Mouse (Mus musculus): Measurements from ENCODE around the gene Sptbn2.

The Sptbn2 gene

DNA sequence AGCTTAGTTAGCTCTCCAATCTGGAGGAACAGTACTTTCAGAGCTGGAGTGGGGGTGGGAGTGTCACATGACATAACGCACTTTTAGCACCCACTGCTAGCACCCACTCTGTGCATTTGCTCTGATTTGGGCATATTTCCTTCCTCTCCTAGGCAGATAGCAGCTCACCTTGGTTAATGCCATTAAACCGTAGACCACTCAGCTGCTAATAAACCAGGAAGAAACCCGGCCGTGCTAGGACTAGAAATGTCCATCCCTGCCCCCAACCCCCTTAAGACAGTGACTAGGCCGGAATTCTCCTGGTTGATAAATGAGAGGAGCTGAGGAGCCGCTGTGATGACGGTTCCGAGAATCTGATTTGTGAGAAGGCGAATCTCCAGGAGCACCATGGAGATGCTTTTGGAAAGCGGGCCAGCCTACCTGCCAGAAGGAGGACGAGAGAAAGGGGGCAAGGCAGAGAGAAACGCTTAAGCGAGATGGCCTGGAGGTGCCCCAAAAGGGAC lies at the start of gene Sptbn2:
Sptbn2 (plus strand) TSS at position 70 of the 503 bp plus-strand sequence.
- no peak for DNase-seq (ENCODE audit: low read depth, low spot score)

DNA sequence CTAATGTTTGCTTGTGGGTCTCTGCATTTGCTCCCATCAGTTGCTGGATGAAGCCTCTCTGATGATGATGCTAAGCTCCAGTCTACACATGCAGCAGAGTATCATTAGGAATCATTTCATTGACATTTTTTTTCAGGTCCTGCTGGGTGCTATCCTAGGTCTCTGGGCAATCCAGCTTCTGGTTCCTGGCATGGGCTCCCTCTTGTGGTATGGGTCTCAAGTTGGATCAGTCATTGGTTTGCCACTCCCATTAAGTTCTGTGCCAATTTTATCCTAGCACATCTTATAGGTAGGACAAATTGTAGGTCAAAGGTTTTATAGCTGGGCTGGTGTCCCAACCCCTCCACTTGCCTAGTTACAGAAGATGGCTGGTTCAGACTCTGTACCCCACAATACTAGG lies 44.2 kb upstream of the Sptbn2 start:
- no peak for DNase-seq (ENCODE audit: low read depth, low spot score)

DNA sequence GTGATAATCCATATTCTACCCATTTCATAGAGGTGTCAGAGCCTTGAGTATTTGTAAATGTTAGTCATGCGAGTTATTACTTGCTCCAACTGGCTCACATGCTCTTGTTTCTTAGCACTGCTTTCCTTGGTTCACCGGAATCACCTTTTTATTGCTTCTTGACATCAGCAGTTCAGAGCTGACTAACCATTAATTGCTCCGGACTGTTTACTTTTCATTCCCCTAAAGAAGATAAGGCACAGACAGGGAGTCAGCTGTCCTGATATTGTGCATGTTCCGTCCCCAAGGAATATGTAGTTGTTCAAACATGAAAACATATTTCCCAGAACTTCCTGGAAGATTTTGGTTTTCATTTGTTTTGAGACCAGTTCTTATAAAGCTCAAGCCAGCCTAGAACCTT lies 40.2 kb upstream of the Sptbn2 start:
- DNase-seq (ENCODE audit: low read depth, low spot score), result no peak

DNA sequence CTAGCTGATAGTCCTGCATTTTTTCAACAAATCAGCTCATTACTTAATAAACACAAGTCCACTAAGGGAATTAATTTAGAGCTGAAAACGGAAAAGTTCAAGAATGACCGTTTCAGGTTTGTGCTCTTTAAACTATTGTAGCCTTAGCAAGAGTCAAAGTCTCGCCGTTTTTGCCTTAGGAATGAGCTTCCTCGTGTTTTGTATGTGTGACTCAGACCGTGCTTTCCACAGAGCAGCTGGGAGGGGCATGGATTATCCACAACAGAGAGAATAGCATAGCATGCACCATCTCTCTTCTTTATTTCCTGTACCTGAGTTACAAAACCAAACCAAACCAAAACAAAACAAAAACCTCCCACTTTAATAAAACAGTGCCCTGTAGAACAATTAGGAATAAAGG lies 38.6 kb upstream of the Sptbn2 start:
- no peak for DNase-seq (ENCODE audit: low read depth, low spot score)

DNA sequence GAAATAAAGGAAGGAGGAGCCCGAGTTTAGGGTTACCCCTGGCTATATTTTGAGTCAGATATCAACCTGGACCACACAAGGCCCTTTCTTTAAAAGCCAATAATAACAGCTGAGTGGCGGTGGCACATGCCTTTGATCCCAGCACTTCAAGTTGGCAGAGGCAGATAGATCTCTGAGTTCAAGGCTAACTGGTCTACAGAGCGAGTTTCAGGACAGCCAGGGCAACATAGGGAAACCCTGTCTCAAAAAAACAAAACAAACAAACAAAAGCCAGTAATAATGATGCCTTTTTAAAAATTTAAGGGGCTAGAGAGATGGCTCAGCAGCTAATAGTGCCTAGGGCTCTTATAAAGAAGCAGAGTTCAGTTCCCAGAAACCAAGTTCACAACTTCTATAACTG lies 16.6 kb upstream of the Sptbn2 start:
- no peak for DNase-seq (ENCODE audit: low read depth, low spot score)

DNA sequence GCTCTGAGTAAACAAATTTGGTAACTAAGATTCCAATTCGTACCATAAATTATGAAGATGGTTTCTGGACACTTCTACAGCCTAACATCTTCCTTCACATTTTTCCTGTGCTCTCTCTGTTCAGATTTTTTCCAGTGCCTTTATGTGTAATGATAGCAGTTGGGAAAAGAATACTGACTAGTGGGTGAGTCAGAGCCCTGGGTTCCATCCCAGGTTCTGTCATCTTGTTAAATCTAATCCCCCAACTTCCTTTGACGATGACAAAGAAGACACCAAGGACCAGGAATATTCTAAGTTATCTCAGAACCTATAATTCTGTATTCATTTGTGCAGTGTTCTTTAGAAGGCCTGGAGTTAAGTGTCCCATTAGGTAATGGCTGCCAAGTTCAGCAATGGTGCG lies 13.8 kb upstream of the Sptbn2 start:
- no peak for DNase-seq (ENCODE audit: low read depth, low spot score)

DNA sequence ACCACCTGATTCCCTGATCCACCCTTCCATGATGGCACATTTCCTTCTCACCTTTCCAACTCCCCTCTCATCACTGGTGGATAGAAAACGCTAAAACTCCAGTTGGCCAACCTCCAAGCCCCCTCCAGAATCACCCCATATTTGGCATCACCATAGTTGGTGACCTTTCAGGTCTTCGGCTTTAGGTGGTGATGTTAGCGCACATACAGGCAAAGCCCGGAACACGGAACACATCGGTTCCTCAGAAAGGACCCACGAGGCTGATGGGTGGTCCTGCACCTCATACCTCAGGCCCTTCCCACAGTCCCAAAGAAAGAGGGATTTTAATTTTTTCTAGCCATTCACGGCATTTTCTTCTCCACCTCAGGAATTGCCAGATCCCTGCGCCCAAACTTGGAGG lies 13.2 kb upstream of the Sptbn2 start:
- DNase-seq (ENCODE audit: low read depth, low spot score), result no peak

DNA sequence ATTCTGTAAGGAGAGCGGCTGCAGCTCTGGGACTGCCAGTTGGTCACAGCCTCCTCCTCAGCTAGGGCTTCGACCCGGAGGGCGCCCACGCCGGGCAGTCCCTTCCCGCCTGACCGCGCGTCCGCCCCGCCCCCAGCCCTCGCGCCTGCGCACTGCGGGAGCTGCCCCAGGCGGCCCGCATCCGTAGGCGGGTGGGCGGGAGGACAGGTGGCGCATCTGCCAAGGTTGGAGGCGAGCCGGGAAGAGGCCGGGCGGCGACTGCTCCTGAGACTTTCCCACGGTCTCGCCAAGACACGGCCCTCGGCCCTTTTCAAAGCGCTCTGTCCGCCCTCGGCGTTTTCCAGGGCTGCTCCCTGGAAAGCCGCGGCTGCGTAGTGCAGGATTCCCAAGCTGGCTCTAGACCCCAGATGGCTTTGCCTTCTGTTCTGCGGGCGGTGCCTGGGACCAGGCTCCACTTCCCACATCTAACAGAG lies 12.7 kb upstream of the Sptbn2 start, which contains the start of gene Gm960:
Gm960 (minus strand) TSS at position 464 of the 473 bp plus-strand sequence.
- DNase-seq (ENCODE audit: low read depth, low spot score), result peak; percentile 56

DNA sequence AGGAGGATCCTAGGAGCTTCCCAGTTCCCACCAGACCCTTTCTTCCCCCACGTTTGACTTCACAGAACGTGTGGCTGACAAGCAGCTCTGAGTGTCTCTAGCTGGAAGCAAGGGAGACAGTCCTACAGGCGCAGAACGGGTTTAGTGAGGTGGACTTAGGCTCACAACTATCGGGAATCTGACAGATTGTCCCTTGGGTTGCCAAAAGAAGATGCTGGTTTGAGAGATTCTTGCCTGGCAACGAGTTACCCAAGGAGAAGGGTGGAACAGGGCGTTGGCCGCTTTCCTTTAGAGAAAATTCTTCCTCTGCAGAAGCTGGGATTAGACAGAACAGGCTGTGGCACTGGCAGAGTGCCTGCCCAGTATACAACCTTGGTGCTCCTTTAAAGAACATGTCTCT lies 12.1 kb upstream of the Sptbn2 start:
- DNase-seq (ENCODE audit: low read depth, low spot score), result no peak

DNA sequence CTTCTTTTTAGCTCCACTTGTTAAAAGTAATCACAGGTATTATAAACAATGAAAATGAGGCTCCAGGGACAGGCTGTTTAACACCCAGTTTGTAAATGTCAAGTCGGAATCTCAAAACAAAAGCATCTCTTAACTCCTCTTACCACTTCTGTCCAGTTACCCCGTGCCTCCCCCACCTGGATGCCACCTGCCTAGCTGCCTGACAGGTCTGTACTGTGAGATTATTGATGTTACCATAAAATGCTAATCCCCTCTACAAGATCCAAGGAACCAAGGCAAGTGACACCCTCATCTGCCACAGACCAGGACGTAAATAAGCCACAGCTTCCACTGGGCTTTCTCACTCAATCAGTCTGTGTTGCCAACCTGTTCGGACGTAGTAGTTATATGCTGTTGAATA lies 11.1 kb upstream of the Sptbn2 start:
- no peak for DNase-seq (ENCODE audit: low read depth, low spot score)

DNA sequence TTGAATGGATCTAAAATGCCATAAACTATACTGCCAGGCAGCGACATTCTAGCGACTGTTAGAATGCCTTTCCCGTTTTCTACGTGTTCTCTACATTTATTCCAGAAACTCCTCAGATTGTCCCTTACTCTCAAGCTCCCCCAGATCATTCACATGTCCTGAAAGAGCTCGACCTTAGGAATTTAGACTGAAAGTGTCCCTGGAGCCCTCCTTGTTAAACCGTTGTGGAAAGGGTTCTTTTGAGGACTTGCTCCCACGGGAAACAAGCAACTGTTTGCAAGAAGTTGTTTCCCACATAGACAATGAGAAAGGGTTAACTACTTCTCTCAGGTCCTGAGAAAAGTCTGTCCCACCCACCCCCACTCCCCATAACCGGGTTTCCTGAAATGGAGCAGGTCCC lies 10.3 kb upstream of the Sptbn2 start:
- no peak for DNase-seq (ENCODE audit: low read depth, low spot score)

DNA sequence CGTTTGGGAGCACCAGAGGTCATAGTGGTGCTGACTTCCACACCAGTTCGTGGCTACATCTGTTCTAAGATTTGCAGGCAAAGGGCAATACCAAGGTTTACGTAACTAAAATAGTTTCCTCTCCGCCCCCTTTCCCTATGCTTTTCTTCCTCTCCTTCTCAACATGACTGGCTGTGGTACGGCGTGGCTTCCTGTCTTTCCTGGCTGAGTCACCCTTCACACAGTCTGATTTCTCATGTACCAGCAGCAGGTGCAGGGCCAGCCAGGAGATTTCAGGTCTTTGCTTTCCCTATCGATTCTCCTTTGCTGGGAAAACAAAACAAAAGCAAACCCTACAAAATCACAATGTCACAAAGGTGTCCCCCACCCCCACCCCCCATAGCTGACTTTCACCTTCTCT lies 9.7 kb upstream of the Sptbn2 start:
- DNase-seq (ENCODE audit: low read depth, low spot score), result no peak

DNA sequence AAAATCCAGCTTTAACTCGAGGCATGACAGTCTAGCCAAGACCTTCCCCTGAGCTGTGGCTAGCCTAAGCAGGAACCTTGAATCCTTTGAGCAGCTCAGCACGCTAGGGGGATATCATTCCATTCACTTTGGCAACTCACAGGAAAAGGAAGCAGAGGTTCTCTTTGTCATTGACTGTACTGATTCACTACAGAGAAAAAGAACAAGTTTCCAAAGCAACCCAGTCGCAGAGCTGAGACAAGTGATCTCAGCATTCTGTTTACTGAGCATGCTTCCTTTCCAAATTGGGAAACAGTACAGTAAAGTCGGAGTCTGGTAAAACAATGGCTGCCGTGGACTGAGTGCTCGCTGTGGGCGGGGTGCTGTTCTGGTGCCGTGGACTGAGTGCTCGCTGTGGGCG lies 2.2 kb upstream of the Sptbn2 start:
- no peak for DNase-seq (ENCODE audit: low read depth, low spot score)

DNA sequence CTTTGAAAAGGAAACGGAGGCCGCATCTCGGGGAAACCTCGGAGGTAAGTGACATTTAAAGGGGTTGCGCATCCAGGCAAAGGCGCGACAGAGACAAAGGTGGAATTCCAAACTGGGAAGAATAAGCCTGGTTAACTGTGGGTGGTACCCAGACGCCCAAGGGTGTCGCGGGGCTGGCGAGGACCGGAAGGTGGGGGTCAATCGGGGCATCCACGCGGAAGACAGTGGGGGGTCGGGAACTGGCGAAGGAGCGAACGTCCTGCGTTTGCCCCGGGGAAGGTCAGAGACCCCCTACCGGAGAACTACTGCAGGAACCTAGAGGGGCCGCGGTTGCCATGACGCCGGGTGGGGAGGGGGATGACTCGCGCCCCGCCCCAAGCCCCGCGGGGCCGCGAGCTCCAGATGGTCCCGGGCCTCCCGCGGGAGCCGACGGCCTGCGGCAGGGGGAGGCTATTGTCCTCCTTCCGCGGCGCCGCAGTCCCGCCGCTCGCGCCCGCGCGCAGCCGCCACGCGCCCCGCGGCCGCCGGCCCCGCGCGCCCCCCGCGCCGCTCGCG lies 711 bp downstream of the Sptbn2 start:
- no peak for DNase-seq (ENCODE audit: low read depth, low spot score)

DNA sequence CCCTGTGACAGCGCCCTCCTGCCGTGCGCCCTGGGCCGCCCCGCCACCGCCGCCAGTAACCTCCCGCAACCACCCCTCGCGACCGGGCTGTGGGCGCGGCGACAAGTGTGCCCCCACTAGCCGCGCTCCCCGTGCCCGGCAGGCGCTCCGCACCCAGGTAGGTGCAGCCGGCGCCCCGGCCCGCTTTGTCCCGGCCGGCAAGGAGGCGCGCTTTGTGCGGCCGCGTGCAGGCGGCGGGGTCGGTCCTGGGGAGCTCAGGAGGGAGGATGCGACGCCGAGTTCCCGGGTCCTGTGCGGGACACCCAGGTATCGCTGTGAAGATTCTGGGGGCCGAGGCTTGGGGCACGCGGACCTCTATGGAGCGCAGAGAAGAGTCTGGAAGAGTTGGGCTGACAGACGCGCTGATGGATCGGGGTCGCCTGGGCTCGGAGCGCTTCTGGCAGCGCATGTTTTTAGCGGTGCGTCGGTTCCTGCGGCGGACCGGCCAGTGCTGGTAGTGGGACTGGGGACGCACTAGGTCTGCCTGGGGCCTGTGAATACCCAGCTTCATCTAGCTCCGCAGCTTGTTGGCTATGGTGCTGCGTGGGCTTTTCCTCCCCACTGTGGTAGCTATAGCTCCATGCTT lies 1.3 kb downstream of the Sptbn2 start:
- no peak for DNase-seq (ENCODE audit: low read depth, low spot score)

DNA sequence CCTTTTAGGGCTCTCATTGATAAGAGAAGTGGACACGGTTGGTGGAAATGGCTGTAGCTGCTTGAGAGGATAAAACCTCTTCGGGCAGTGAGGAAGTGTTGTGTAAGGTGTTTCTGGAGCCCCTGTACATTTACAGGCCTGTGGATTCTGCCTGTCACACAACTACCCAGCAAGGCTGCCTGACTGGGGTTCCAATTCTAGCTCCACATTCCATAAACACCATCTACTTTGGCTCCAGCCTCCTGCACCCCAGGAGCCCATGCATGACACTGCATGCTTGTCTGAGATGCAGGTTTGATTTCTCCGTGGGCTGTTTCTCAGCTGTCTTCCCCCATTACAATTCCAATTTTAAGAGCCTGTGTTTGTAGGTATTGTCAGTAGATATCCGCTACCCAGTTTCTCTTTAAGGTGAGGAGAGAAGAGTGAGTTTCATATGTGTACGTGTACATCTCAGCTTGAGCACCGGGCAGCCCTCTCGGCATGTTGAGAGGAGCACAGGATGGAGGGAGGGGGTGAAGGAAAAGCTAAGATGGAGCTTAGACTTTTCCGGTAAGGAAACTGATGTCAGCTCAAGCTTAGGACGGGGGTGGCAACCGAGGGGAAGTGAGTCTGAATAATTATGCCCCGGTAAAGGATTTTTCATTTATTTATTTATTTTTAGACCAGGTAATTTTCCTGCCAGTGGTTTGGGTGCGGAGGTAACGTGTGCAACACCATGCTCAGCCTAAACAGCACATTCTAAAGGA lies 2.0 kb downstream of the Sptbn2 start:
- no peak for DNase-seq (ENCODE audit: low read depth, low spot score)

DNA sequence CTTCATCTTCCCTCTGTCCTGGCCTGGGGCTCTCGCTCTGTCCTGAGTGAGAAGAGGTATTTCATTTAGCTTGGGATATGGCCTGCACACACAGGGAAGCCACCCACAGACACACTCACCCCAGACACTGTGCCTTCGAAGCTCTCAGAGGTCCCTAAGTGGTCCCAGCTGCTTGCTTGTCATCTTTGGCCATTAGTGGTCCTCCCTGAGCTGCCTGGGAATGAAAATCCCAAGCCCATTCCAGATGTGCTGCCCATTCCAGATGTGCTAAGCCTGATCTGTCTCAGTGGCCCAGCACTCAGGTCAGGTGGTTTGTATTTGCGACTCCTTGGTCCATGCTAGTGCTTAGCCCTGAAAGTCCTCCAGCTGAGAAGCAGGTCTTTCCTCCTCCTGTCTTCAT lies 2.9 kb downstream of the Sptbn2 start:
- DNase-seq (ENCODE audit: low read depth, low spot score), result no peak

DNA sequence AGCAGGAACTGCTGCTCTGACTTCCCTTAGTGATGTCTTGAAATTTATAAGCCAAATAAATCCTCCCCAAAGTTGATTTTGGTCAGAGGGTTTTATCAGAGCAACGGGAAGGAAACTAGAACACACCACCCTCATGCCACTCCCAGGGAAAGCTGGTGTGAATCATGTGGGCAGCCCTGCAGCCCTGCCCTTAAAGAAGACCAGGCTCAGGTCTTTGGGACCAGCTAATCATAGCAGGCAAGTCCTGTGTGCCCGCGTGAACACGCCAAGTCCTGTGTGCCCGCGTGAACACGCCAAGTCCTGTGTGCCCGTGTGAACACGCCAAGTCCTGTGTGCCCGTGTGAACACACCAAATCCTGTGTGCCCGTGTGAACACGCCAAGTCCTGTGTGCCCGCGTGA lies 5.8 kb downstream of the Sptbn2 start:
- DNase-seq (ENCODE audit: low read depth, low spot score), result no peak

DNA sequence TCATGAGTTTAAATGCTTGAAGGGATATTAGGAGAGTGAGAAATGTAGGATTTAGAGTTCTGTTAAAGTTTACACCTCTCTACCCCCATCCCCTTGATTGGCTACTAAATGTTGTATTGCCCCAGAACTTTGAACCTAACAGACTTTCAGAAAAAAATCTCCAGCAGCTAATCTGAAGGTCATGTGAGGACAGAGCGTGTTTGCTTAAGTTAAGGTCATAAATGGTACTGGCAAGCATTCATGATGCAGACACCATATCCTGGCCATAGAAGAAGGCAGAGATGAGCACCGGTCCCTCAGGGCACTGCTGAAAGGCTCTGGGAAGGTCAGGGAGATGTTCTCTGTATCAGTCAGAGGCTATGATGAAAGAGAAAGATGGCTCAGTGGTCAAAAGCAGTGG lies 6.3 kb downstream of the Sptbn2 start:
- no peak for DNase-seq (ENCODE audit: low read depth, low spot score)

DNA sequence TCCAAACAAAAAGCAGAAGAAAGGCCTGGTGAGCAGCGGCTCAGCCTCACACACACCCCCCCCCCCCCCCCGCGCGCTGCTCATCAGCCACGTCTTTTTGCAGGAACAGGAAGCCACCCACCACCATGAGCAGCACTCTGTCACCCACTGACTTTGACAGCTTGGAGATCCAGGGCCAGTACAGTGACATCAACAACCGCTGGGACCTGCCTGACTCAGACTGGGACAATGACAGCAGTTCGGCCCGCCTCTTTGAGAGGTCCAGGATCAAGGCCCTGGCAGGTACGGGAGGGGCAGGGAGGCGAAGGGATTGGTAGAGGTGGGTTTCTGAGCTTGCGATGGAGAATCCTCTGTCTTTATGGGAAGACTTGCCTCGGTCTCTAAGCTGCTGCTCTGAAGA lies 7.7 kb downstream of the Sptbn2 start:
- DNase-seq (ENCODE audit: low read depth, low spot score), result no peak

DNA sequence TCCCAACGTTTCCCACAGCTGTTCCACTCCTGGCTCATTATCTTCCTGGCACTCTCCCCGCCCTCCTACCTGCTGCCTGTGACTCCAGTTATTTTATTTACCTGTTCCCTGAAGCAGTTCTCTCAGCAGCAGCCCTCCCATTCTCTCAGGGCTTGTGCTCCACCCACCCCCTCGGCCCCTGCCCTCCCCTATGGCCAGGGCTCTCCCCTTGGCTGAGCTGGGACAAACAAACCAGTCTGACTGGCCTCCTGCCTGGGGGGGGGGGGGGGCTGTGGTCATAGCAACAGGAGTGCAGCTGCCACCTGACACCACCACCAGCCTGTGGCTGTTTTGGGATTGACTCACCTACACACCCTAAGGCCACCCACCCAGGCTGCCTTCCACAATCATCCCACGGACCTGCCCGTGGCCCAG lies 8.4 kb downstream of the Sptbn2 start:
- DNase-seq (ENCODE audit: low read depth, low spot score), result no peak

DNA sequence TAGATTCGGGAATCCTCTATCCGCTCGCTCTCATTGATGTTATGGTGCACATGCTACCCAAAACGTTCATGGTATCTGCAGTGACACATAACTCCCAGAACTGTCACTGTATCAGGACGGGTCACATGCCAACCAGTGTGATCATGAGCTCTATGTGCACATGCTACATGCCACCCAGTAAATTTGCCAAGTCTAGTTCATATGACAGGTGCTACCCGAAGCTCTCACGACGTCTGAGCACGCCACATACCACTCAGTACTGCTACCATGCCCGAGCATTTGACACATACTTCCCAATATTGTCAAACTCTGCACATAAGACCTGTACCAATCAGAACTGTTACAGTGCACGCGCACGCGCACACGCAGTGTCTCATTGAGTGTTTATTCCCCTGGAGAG lies 9.1 kb downstream of the Sptbn2 start:
- DNase-seq (ENCODE audit: low read depth, low spot score), result no peak

DNA sequence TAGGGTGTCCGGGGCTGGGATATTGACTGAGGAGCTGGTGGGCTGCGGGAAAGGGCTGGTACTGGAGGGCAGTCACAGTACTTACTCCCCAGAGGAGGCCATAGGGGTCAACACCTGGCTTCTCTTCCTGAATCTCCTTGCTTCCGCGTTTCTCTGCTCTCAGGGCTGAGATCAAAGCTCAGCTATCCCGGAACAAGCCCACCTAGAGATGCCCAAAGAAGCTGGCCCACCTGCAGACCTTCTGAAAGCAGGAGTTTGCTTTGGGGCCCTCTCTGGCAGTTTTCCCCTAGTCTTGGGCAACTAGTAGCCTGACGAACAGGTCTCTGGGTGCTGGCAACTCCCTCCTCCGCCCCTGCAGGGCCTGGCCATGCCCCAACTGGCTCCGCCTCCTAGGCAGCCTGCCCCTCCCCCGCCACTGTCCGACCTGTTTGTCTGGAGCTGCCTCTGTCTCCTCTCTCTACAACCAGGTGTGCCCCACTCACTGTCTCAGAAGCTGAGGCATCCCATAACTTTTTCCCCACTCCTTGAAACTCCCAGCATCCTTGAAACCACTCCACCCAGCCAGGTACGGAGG lies 9.8 kb downstream of the Sptbn2 start:
- no peak for DNase-seq (ENCODE audit: low read depth, low spot score)

All from retina, adult 2 months (tissue).